Mouse (Mus musculus) liver, embryonic 14.5 days (tissue): ENCODE results near the gene Evpl. TPM values are rescaled to one million over a fixed set of nuclear protein-coding genes. Genes with fewer than 3 reads are reported as not detected.

Experiments used
- ATAC-seq: fragments of 200-750 bp; cut with Nextera tagmentation; 2 replicates; pipeline ENCODE4 v1.8.0; 2017; ENCODE audit warnings: moderate number of reproducible peaks, mild to moderate bottlenecking, moderate library complexity; ENCODE audit not compliant: insufficient read depth
- DNase-seq, 3 experiments: peaks; one replicate each; pipeline ENCODE4 v3.0.0-alpha.2; 2012 to 2013; ENCODE audit warnings: low read depth in 3 of 3, low spot score in 3 of 3
- H3K27ac ChIP-seq: fragments of 300-500 bp; sonication (generic); 2 replicates; pipeline ENCODE4 v1.5.1; 2014; ENCODE audit warnings: moderate library complexity, mild to moderate bottlenecking, control low read depth, inconsistent platforms
- H3K27me3 ChIP-seq: fragments of 300-500 bp; sonication (generic); 2 replicates; pipeline ENCODE4 v1.6.1; 2014; ENCODE audit warnings: mild to moderate bottlenecking, low read length, moderate library complexity; ENCODE audit not compliant: control insufficient read depth, insufficient read depth
- H3K36me3 ChIP-seq: fragments of 300-500 bp; sonication (generic); replicated peaks from 2 replicates; pipeline ENCODE4 v1.6.1; 2014; ENCODE audit warnings: low read depth; ENCODE audit not compliant: control insufficient read depth, insufficient read depth
- H3K4me1 ChIP-seq, 2 experiments: fragments of 200-500 bp in 1 of 2; fragments of 300-500 bp in 1 of 2; sonication (generic) in 1 of 2; replicated peaks; 2 replicates each; pipeline ENCODE4 v1.6.1; 2012 to 2014; ENCODE audit warnings: antibody characterized with exemption in 1 of 2, inconsistent platforms in 1 of 2, low read length in 1 of 2; ENCODE audit not compliant: control insufficient read depth in 2 of 2, insufficient read depth in 2 of 2
- H3K4me2 ChIP-seq: fragments of 300-500 bp; sonication (generic); 2 replicates; pipeline ENCODE4 v1.6.1; 2014; ENCODE audit warnings: low read depth, mild to moderate bottlenecking, control low read depth, moderate library complexity
- H3K4me3 ChIP-seq, 2 experiments: fragments of 200-500 bp in 1 of 2; fragments of 300-500 bp in 1 of 2; sonication (generic) in 1 of 2; 2 replicates each; pipeline ENCODE4 v1.5.1; 2012 to 2014; ENCODE audit warnings: low read depth in 2 of 2, low read length in 2 of 2, mild to moderate bottlenecking in 2 of 2, control low read depth in 1 of 2, inconsistent platforms in 1 of 2, moderate library complexity in 1 of 2; ENCODE audit not compliant: insufficient read depth in 1 of 2
- H3K9ac ChIP-seq: fragments of 300-500 bp; sonication (generic); replicated peaks from 2 replicates; pipeline ENCODE4 v1.6.1; 2014; ENCODE audit warnings: mild to moderate bottlenecking, control low read depth, moderate library complexity
- H3K9me3 ChIP-seq: fragments of 300-500 bp; sonication (generic); 2 replicates; pipeline ENCODE4 v1.6.1; 2016; ENCODE audit warnings: low read length, mixed read lengths; ENCODE audit not compliant: control insufficient read depth
- CTCF ChIP-seq: IDR thresholded peaks from 2 replicates; pipeline ENCODE4 v1.5.1; 2016; ENCODE audit warnings: antibody characterized with exemption, low read depth, control low read depth
- EP300 ChIP-seq: IDR thresholded peaks from 2 replicates; pipeline ENCODE4 v1.6.1; 2016; ENCODE audit warnings: antibody characterized with exemption, low read depth
- WGBS: fragments of 180-500 bp; shearing (Covaris S2); extraction: QIAGEN DNeasy Blood & Tissue Kit; methylation state at CpG from one replicate; pipeline ENCODE4 v1.1.7; 2014; ENCODE audit not compliant: insufficient replicate concordance; 5-methylcytosine and 5-hydroxymethylcytosine counted together
- polyA plus RNA-seq, 2 experiments: library from polyadenylated mRNA; depleted of rRNA in 1 of 2; stranded (reverse) in 1 of 2; unstranded in 1 of 2; fragments of >200 nt; fragmentation: Nextera tagmentation in 1 of 2; extraction: Ambion mirVana in 1 of 2; gene quantifications; 2 replicates each; pipeline versions ENCODE4 v1.2.1 to v1.2.3; 2012 to 2014

The Evpl gene
- polyA plus RNA-seq, 2 experiments, result 0.04 to 0.09 TPM

DNA sequence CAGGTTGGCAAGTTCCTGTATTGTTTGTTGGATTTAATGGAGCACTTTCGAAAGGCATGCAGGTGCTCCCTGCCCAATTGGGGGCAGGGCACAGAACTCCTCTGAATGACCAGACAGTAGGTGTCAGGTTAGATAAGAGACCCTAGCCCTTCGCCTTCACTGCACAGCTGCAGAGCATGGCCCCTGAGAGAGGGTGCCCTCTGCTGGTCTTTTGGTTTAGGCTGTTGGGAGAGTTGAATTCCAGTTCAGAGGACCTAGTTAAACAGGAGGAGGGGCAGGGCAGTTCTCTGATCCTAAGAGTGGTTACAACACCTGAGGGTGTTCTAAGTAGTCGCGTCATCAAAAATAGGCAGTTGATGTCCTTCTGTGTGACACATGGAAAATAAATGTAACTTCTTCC, 18.0 kb downstream of the Evpl start:
- no peak overlapping the region for H3K4me3 ChIP-seq
- no peak overlapping the region for H3K27ac ChIP-seq
- H3K4me2 ChIP-seq, result no peak overlapping the region
- H3K36me3 ChIP-seq, result no peaks in the 10 kb centered on the region
- H3K9ac ChIP-seq, result no peak overlapping the region
- no peaks in the 10 kb centered on the region for H3K9me3 ChIP-seq
- WGBS, result 12% methylated on average over 4 of the region's 4 CpGs
- peaks cover 38% of the 10 kb centered on the region for H3K27me3 ChIP-seq
- peak; percentile 83 for TF ChIP-seq CTCF
- no peak for TF ChIP-seq EP300
- H3K4me1 ChIP-seq, result peaks cover 3 to 14% of the 10 kb centered on the region in 2 experiments; a peak in 3 of 4 replicates
- ATAC-seq, result peak; percentile 34; the same call in 1 of the 2 replicates
- DNase-seq, result peak; percentile 30 to 52 (median 37)

DNA sequence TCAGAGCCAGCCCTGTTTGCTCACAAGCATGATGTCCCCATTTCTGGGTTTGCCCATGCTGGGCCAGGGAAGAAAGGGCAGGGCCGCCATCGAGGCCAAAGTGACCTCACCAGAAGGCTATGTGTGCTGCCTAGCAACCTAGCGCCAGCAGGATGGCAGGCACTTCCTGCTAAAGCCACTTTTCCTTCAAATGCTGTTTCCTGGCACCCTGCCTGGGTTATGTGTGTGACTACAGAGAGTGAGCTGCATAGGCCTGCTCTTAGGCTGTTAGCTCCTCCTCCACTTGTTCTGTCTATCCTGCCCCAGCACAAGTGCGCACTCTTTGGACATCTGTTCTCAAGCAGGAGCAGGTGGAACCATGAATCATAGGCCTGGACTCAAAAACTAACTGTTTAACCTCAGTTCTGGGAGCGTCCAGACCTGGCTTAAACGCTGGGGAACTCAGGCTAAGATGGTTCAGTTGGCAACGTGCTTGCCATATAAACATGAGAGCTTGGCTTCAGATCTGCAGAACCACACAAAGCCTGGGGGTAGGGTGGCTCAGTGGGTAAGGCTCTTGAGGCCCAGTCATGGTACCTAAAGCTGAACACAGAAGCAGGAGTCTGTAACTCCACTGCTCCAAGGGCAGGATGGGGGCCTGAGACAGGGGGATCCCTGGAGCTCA, 19.0 kb downstream of the Evpl start:
- TF ChIP-seq EP300, result no peak
- no peak for TF ChIP-seq CTCF
- no peak for DNase-seq
- no peak overlapping the region for H3K4me3 ChIP-seq
- no peak overlapping the region for H3K4me2 ChIP-seq
- 36% methylated on average over 7 of the region's 7 CpGs for WGBS
- H3K27me3 ChIP-seq, result peaks cover 34% of the 10 kb centered on the region
- H3K4me1 ChIP-seq, result peaks cover 3 to 14% of the 10 kb centered on the region in 2 experiments; a peak in 3 of 4 replicates
- ATAC-seq, result peak; percentile 29
- no peak overlapping the region for H3K27ac ChIP-seq
- no peak overlapping the region for H3K9ac ChIP-seq
- no peaks in the 10 kb centered on the region for H3K36me3 ChIP-seq
- H3K9me3 ChIP-seq, result no peaks in the 10 kb centered on the region

DNA sequence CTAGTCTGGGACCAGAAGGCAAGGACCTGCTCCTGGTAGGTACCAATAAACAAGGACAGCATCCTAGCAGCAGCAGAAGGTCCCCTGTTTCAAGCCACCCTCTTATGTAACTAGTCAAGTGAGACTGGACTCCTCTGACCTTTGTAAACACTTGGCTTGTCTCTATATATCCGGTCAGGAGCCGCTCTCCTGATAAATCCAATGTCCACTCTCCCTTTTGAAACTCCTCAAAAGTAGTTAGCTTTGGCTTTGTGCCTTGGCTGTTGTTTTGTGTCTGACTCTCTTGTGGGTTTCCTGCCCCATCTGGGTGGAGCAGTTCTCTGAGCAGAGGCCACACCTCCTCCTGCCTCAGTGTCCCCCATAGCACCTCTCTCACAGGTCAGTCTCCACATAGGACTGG, 19.6 kb downstream of the Evpl start:
- H3K4me3 ChIP-seq, result no peak overlapping the region
- no peaks in the 10 kb centered on the region for H3K36me3 ChIP-seq
- TF ChIP-seq EP300, result no peak
- TF ChIP-seq CTCF, result no peak
- H3K9me3 ChIP-seq, result no peaks in the 10 kb centered on the region
- H3K4me1 ChIP-seq, result peaks cover 3 to 14% of the 10 kb centered on the region in 2 experiments; a peak in 3 of 4 replicates
- ATAC-seq, result no peak
- H3K27ac ChIP-seq, result no peak overlapping the region
- no peak for DNase-seq
- peaks cover 28% of the 10 kb centered on the region for H3K27me3 ChIP-seq
- H3K4me2 ChIP-seq, result no peak overlapping the region
- H3K9ac ChIP-seq, result no peak overlapping the region
- 62% methylated on average over 2 of the region's 2 CpGs for WGBS

DNA sequence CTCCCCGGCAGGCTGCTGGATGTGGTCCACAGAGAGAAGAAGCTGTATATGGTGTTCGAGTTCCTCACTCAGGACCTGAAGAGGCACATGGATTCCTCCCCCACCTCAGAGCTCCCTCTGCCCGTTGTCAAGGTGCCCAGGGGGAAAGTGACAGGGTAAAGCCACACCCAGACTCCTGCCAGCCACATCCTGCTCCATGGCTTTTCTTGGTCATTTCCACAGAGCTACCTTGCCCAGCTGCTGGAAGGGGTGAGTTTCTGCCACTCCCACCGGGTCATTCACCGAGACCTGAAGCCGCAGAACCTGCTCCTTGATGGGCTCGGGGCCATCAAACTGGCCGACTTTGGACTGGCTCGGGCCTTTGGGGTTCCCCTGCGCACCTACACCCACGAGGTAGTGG, 21.3 kb downstream of the Evpl start:
- H3K4me2 ChIP-seq, result no peak overlapping the region
- H3K27me3 ChIP-seq, result peaks cover 11% of the 10 kb centered on the region
- 68% methylated on average over 11 of the region's 11 CpGs for WGBS
- no peak overlapping the region for H3K9ac ChIP-seq
- no peaks in the 10 kb centered on the region for H3K36me3 ChIP-seq
- H3K4me1 ChIP-seq, result peaks cover 3 to 14% of the 10 kb centered on the region in 2 experiments; a peak in 3 of 4 replicates
- TF ChIP-seq EP300 (no peak), CTCF (no peak)
- DNase-seq (no peak), ATAC-seq (no peak)
- H3K4me3 ChIP-seq, result no peak overlapping the region
- H3K9me3 ChIP-seq, result no peaks in the 10 kb centered on the region
- no peak overlapping the region for H3K27ac ChIP-seq

- 73% methylated on average over 6 of the region's 6 CpGs for WGBS
- no peak overlapping the region for H3K27ac ChIP-seq
- ATAC-seq, result no peak
- H3K9me3 ChIP-seq, result no peaks in the 10 kb centered on the region
- H3K9ac ChIP-seq, result no peak overlapping the region
- peaks cover 3 to 14% of the 10 kb centered on the region in 2 experiments; a peak in 3 of 4 replicates for H3K4me1 ChIP-seq
- no peak for TF ChIP-seq EP300
- TF ChIP-seq CTCF, result no peak
- DNase-seq, result no peak
- H3K27me3 ChIP-seq, result peaks cover 6% of the 10 kb centered on the region
- no peak overlapping the region for H3K4me3 ChIP-seq
- H3K36me3 ChIP-seq, result no peaks in the 10 kb centered on the region
- H3K4me2 ChIP-seq, result no peak overlapping the region
These were observed 21.9 kb downstream of the Evpl start for GRCm38 (mm10) chr11:116215991-116216390.
